In the genomic region with DNA sequence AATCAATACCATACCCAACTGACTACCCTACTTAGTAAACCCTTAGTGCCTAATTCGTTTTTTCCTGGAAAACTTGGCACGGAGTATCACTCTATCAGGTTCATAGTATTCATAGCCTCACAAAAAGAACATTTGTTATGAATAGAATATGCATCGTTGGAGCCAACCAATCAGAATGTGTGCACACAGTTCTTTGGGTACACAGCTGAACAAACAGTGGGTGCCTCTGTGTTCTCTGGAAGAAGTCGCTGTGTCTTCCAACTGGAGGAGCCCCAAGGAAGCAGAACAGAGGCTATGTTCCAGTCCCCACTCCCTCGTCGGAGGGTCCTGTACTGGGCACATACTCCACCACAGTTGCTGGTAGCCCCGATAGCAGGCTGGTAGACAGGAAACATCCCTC, we compare ENCODE assay signal across 20 mouse cellular contexts.
A peak's percentile ranks its signal among the peaks of the same experiment; 100 is the strongest.
DNase-seq lines count a peak whose midpoint lies in the region; ATAC-seq lines count a peak whose summit lies in the region.
"Had no signal": no experiment of that assay in that cellular context is flagged by ENCODE, and none has a peak within 500 bp of the region (broad histone marks: within the 10 kb centered on the region; RNA-seq: fewer than 3 reads in every experiment).

No protein-coding gene starts in this region.

- 70% methylated on average over 7 of the region's 7 CpGs for WGBS in forebrain, embryonic 14.5 days
- 89% methylated on average over 7 of the region's 7 CpGs for WGBS in forebrain, embryonic 11.5 days
- WGBS in hindbrain, embryonic 16.5 days, result 65% methylated on average over 7 of the region's 7 CpGs
- 79% methylated on average over 7 of the region's 7 CpGs for WGBS in hindbrain, embryonic 12.5 days

- no peak for DNase-seq in forebrain, embryonic 14.5 days (ENCODE audit: low spot score)
- DNase-seq in forebrain, embryonic 11.5 days (ENCODE audit: low spot score), result no peak
- DNase-seq in right cerebral cortex, postnatal 10 days (ENCODE audit: low spot score in 2 of 2), result peak; percentile 55 to 72
- no peak for DNase-seq in right cerebral cortex, postnatal 4 days
- no peak for DNase-seq in neural tube, embryonic 10.5 days (ENCODE audit: extremely low spot score, low spot score)
- DNase-seq in cerebellum, adult 18-20 months, result no peak
- DNase-seq: adrenal gland, postnatal 14 days; cerebellum, postnatal 14 days; gastrocnemius, adult 2 months; heart, adult 2 months had no signal

- H3K4me3 ChIP-seq in forebrain, embryonic 14.5 days (ENCODE audit: low read depth, low read length), result no peak overlapping the region
- H3K4me3 ChIP-seq in forebrain, embryonic 11.5 days (ENCODE audit: low read depth, low read length), result no peak overlapping the region
- no peak overlapping the region for H3K4me3 ChIP-seq in hindbrain, embryonic 16.5 days (ENCODE audit: low read length)
- no peak overlapping the region for H3K4me3 ChIP-seq in hindbrain, embryonic 12.5 days
- H3K4me3 ChIP-seq: gastrocnemius, adult 2 months; heart, adult 2 months; intestine, embryonic 15.5 days; kidney, embryonic 15.5 days; limb, embryonic 12.5 days; myocyte had no signal

- H3K4me1 ChIP-seq in forebrain, embryonic 14.5 days (ENCODE audit: control insufficient read depth, insufficient read depth, low read length), result 0 out of 2 replicates have a peak, but pooled peaks cover 2% of the 10 kb centered on the region
- H3K4me1 ChIP-seq in forebrain, embryonic 11.5 days (replicated peaks; ENCODE audit: control insufficient read depth, insufficient read depth, low read length), result no peaks in the 10 kb centered on the region
- H3K4me1 ChIP-seq in hindbrain, embryonic 16.5 days (ENCODE audit: control insufficient read depth, insufficient read depth, low read depth, low read length), result peaks cover 3% of the 10 kb centered on the region
- peaks cover 4% of the 10 kb centered on the region; the same call in 1 of the 2 replicates for H3K4me1 ChIP-seq in hindbrain, embryonic 12.5 days
- H3K4me1 ChIP-seq: intestine, embryonic 15.5 days; kidney, embryonic 15.5 days; limb, embryonic 12.5 days had no signal

- H3K27me3 ChIP-seq in forebrain, embryonic 14.5 days (replicated peaks; ENCODE audit: control insufficient read depth, insufficient read depth, low read length), result no peaks in the 10 kb centered on the region
- no peaks in the 10 kb centered on the region for H3K27me3 ChIP-seq in forebrain, embryonic 11.5 days (ENCODE audit: control insufficient read depth, insufficient read depth, low read length)
- H3K27me3 ChIP-seq in hindbrain, embryonic 16.5 days (replicated peaks; ENCODE audit: control insufficient read depth, insufficient read depth, low read length), result no peaks in the 10 kb centered on the region
- no peaks in the 10 kb centered on the region for H3K27me3 ChIP-seq in hindbrain, embryonic 12.5 days
- H3K27me3 ChIP-seq: CH12.LX; intestine, embryonic 15.5 days; kidney, embryonic 15.5 days; limb, embryonic 12.5 days; megakaryocyte, embryonic 14.5 days had no signal

- H3K9ac ChIP-seq in forebrain, embryonic 14.5 days (ENCODE audit: low read length), result no peak overlapping the region
- H3K9ac ChIP-seq in forebrain, embryonic 11.5 days (ENCODE audit: low read length), result no peak overlapping the region
- no peak overlapping the region for H3K9ac ChIP-seq in hindbrain, embryonic 16.5 days (ENCODE audit: low read depth, low read length)
- no peak overlapping the region for H3K9ac ChIP-seq in hindbrain, embryonic 12.5 days
- H3K9ac ChIP-seq: intestine, embryonic 15.5 days; kidney, embryonic 15.5 days; limb, embryonic 12.5 days; liver, embryonic 14.5 days had no signal

- H3K4me2 ChIP-seq in forebrain, embryonic 14.5 days (ENCODE audit: low read length), result no peak overlapping the region
- H3K4me2 ChIP-seq in forebrain, embryonic 11.5 days (ENCODE audit: low read depth, low read length, severe bottlenecking), result no peak overlapping the region
- no peak overlapping the region for H3K4me2 ChIP-seq in hindbrain, embryonic 16.5 days (ENCODE audit: low read length)
- no peak overlapping the region for H3K4me2 ChIP-seq in hindbrain, embryonic 12.5 days (replicated peaks)
- H3K4me2 ChIP-seq: intestine, embryonic 15.5 days; kidney, embryonic 15.5 days; limb, embryonic 12.5 days had no signal

- H3K9me3 ChIP-seq in forebrain, embryonic 14.5 days (replicated peaks; ENCODE audit: control insufficient read depth, low read length), result no peaks in the 10 kb centered on the region
- H3K9me3 ChIP-seq in forebrain, embryonic 11.5 days (ENCODE audit: control insufficient read depth, low read length), result no peaks in the 10 kb centered on the region
- no peaks in the 10 kb centered on the region for H3K9me3 ChIP-seq in hindbrain, embryonic 16.5 days (ENCODE audit: control insufficient read depth, low read length)
- no peaks in the 10 kb centered on the region for H3K9me3 ChIP-seq in hindbrain, embryonic 12.5 days (replicated peaks)
- H3K9me3 ChIP-seq: intestine, embryonic 15.5 days; kidney, embryonic 15.5 days; limb, embryonic 12.5 days; megakaryocyte, embryonic 14.5 days had no signal

- ATAC-seq in forebrain, embryonic 14.5 days, result peak; percentile 10; the same call in 1 of the 2 replicates
- no peak for ATAC-seq in forebrain, embryonic 11.5 days (replicated peaks; ENCODE audit: low FRiP score)
- ATAC-seq in hindbrain, embryonic 16.5 days, result peak; percentile 43; the same call in 1 of the 2 replicates
- ATAC-seq in hindbrain, embryonic 12.5 days (ENCODE audit: low FRiP score), result no peak
- ATAC-seq: intestine, embryonic 15.5 days; lung, postnatal 0 days had no signal

- no peak overlapping the region for H3K27ac ChIP-seq in forebrain, embryonic 14.5 days (ENCODE audit: low read depth, low read length)
- no peak overlapping the region for H3K27ac ChIP-seq in forebrain, embryonic 11.5 days (ENCODE audit: low read depth, low read length)
- no peak overlapping the region for H3K27ac ChIP-seq in hindbrain, embryonic 16.5 days (ENCODE audit: low read depth, low read length)
- H3K27ac ChIP-seq in hindbrain, embryonic 12.5 days, result no peak overlapping the region
- H3K27ac ChIP-seq: gastrocnemius, adult 2 months; heart, adult 2 months; intestine, embryonic 15.5 days; kidney, embryonic 15.5 days; limb, embryonic 12.5 days; liver, embryonic 14.5 days had no signal

- H3K36me3 ChIP-seq in forebrain, embryonic 14.5 days (ENCODE audit: control insufficient read depth, insufficient read depth, low read length), result no peaks in the 10 kb centered on the region
- H3K36me3 ChIP-seq in forebrain, embryonic 11.5 days (ENCODE audit: control insufficient read depth, insufficient read depth, low read length), result no peaks in the 10 kb centered on the region
- no peaks in the 10 kb centered on the region for H3K36me3 ChIP-seq in hindbrain, embryonic 16.5 days (ENCODE audit: control insufficient read depth, insufficient read depth, low read length)
- H3K36me3 ChIP-seq in hindbrain, embryonic 12.5 days, result no peaks in the 10 kb centered on the region
- H3K36me3 ChIP-seq: intestine, embryonic 15.5 days; kidney, embryonic 15.5 days; limb, embryonic 12.5 days had no signal

Comparison
In these comparisons a context has a peak if more than half of its experiments do, and no peak if none do; other contexts are left out.
1. ATAC-seq: peak in forebrain, embryonic 14.5 days (single experiment) and hindbrain, embryonic 16.5 days (single experiment); none in forebrain, embryonic 11.5 days (single experiment) and hindbrain, embryonic 12.5 days (single experiment).
2. DNase-seq: peak in right cerebral cortex, postnatal 10 days (2 of 2); none in forebrain, embryonic 14.5 days (single experiment), forebrain, embryonic 11.5 days (single experiment), right cerebral cortex, postnatal 4 days (single experiment), neural tube, embryonic 10.5 days (single experiment) and cerebellum, adult 18-20 months (0 of 2).